Mouse (Mus musculus) cortical plate, adult 2 months (tissue): Measurements from ENCODE around the gene Prtn3. TPM values are rescaled to one million over a fixed set of nuclear protein-coding genes. Genes with fewer than 3 reads are reported as not detected.

Source experiments
- H3K27ac ChIP-seq: fragments of 200-500 bp; 2 replicates; pipeline ENCODE4 v1.5.1; 2012; ENCODE audit warnings: low read length, control low read depth, inconsistent platforms; ENCODE audit not compliant: insufficient read depth
- H3K4me1 ChIP-seq: fragments of 200-500 bp; 2 replicates; pipeline ENCODE4 v1.6.1; 2011; ENCODE audit warnings: low read length; ENCODE audit not compliant: control insufficient read depth, insufficient read depth
- H3K4me3 ChIP-seq: fragments of 200-500 bp; 2 replicates; pipeline ENCODE4 v1.5.1; 2011; ENCODE audit warnings: mild to moderate bottlenecking, low read length, control low read depth; ENCODE audit not compliant: insufficient read depth
- CTCF ChIP-seq: fragments of 200-500 bp; IDR thresholded peaks from 2 replicates; pipeline ENCODE4 v1.5.1; 2011; ENCODE audit warnings: mild to moderate bottlenecking, control low read depth, low read length; ENCODE audit not compliant: insufficient read depth; ENCODE audit errors: extremely low read depth
- POLR2A ChIP-seq: fragments of 200-500 bp; IDR thresholded peaks from 2 replicates; pipeline ENCODE4 v1.6.1; 2011; ENCODE audit warnings: mild to moderate bottlenecking, low read length, control low read depth; ENCODE audit not compliant: insufficient read depth; ENCODE audit errors: extremely low read depth
- polyA plus RNA-seq: library from polyadenylated mRNA; depleted of rRNA; stranded (reverse); fragments of >200 nt; gene quantifications from 2 replicates; pipeline ENCODE4 v1.2.3, GENCODE M21; 2012; rRNA removed

Gene Prtn3
- polyA plus RNA-seq, 1 experiment, result 4.3 TPM

DNA sequence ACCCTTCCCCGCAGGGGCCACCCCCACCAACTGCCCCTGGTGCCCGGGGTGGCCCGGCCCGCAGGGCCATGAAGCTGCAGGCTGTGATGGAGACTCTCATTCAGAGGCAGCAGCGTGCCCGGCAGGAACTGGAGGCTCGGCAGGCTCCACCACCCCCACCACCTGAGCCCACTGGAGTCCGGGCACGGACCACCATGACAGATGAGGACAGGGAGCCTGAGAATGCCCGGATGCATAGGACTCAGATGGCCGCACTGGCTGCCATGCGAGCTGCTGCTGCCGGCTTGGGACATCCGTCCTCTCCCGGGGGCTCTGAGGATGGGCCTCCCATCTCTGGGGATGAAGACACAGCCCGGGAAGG, 56.5 kb downstream of the Prtn3 start:
- Histone ChIP-seq H3K4me3 (no peak overlapping the region), H3K4me1 (no peaks in the 10 kb centered on the region), H3K27ac (no peak overlapping the region)
- TF ChIP-seq CTCF, result no peak
- TF ChIP-seq POLR2A, result no peak

DNA sequence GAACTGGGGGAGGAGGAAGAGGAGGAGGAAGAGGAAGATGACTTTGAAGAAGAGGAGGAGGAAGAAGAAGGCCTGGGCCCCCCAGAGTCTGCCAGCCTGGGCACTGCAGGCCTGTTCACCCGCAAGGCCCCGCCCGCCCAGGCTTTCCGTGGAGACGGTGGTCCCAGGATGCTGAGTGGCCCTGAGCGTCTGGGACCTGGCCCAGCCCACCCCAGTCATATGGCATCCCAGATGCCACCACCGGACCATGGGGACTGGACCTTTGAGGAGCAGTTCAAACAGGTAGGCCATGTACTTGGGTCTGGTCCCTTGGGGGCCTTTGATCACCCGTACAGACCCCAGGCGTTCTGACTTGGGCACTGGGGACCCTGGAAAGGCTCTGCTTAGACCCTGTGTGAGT, 57.5 kb downstream of the Prtn3 start:
- TF ChIP-seq CTCF (no peak), POLR2A (no peak)
- Histone ChIP-seq H3K4me3 (no peak overlapping the region), H3K4me1 (peaks cover 3% of the 10 kb centered on the region; the same call in 1 of the 2 replicates), H3K27ac (no peak overlapping the region)

DNA sequence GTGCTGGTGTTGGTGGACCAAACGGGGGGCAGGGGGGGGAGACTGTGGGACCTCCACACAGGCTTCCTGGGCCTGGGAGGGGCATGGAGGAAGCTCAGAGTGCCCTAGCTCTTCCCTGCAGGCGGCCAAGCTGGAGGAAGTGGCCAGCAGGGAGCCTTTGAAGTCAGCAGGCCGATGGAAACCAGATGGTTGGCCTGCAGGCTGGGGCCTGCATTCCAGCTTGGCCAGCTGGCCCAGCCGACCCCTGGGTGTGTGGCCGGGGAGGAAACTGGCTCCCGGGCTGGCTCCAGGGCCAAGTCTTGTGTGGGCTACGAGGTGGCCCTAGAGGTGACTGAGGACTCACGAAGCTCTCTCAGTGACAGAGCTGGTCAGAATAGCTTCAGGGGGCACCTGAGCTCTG, 58.5 kb downstream of the Prtn3 start:
- TF ChIP-seq POLR2A, result no peak
- TF ChIP-seq CTCF, result no peak
- Histone ChIP-seq H3K4me3 (no peak overlapping the region), H3K27ac (no peak overlapping the region), H3K4me1 (peaks cover 3% of the 10 kb centered on the region; the same call in 1 of the 2 replicates)

Other genes with a start within 250 kb of the Prtn3 start
- 56.2 and 65.5 TPM in 2 replicates for gene Shc2, start 236.6 kb upstream of the Prtn3 start, polyA plus RNA-seq
- gene Odf3l2, start 228.7 kb upstream of the Prtn3 start, polyA plus RNA-seq, result 0.15 and 0.17 TPM in 2 replicates
- gene Madcam1, start 209.9 kb upstream of the Prtn3 start, polyA plus RNA-seq, result not detected in 2 replicates
- gene Tpgs1, start 205.1 kb upstream of the Prtn3 start, polyA plus RNA-seq, result 87.5 and 88.2 TPM in 2 replicates
- 110 TPM in 2 replicates for gene Cdc34, start 192.3 kb upstream of the Prtn3 start, polyA plus RNA-seq
- gene Gzmm, start 185.5 kb upstream of the Prtn3 start, polyA plus RNA-seq, result 1.1 and 1.4 TPM in 2 replicates
- gene Bsg, start 170.0 kb upstream of the Prtn3 start, polyA plus RNA-seq, result 1,018 and 1,074 TPM in 2 replicates
- gene Hcn2, start 157.8 kb upstream of the Prtn3 start, polyA plus RNA-seq, result 123 and 128 TPM in 2 replicates
- 51.6 and 54.9 TPM in 2 replicates for gene Polrmt, start 127.9 kb upstream of the Prtn3 start, polyA plus RNA-seq
- gene Fgf22, start 119.4 kb upstream of the Prtn3 start, polyA plus RNA-seq, result 6.5 and 9.7 TPM in 2 replicates
- 157 TPM in 2 replicates for gene Rnf126, start 107.5 kb upstream of the Prtn3 start, polyA plus RNA-seq
- gene Fstl3, start 97.2 kb upstream of the Prtn3 start, polyA plus RNA-seq, result 5.7 and 5.9 TPM in 2 replicates
- gene Prss57, start 83.5 kb upstream of the Prtn3 start, polyA plus RNA-seq, result 1.4 and 2.1 TPM in 2 replicates
- gene Palm, start 80.9 kb upstream of the Prtn3 start, polyA plus RNA-seq, result 294 and 331 TPM in 2 replicates
- gene Misp, start 53.5 kb upstream of the Prtn3 start, polyA plus RNA-seq, result 0.13 and 0.21 TPM in 2 replicates
- gene Ptbp1, start 20.0 kb upstream of the Prtn3 start, polyA plus RNA-seq, result 53.3 and 54.1 TPM in 2 replicates
- 79.9 and 80.5 TPM in 2 replicates for gene Plppr3, start 158 bp downstream of the Prtn3 start, polyA plus RNA-seq
- gene Elane, start 11.8 kb downstream of the Prtn3 start, polyA plus RNA-seq, result not detected in 2 replicates
- 0.40 and 1.6 TPM in 2 replicates for gene Cfd, start 16.4 kb downstream of the Prtn3 start, polyA plus RNA-seq
- 64.8 and 68.2 TPM in 2 replicates for gene Med16, start 34.4 kb downstream of the Prtn3 start, polyA plus RNA-seq
- not detected in 2 replicates for gene Gm26602, start 36.4 kb downstream of the Prtn3 start, polyA plus RNA-seq
- 12.1 and 12.5 TPM in 2 replicates for gene Kiss1r, start 42.5 kb downstream of the Prtn3 start, polyA plus RNA-seq
- gene R3hdm4, start 46.7 kb downstream of the Prtn3 start, polyA plus RNA-seq, result 425 TPM in 2 replicates
- 3.1 and 3.2 TPM in 2 replicates for gene Arid3a, start 52.6 kb downstream of the Prtn3 start, polyA plus RNA-seq
- gene Wdr18, start 85.7 kb downstream of the Prtn3 start, polyA plus RNA-seq, result 60.9 and 63.2 TPM in 2 replicates
- 0.21 and 0.40 TPM in 2 replicates for gene Grin3b, start 96.2 kb downstream of the Prtn3 start, polyA plus RNA-seq
- 168 and 183 TPM in 2 replicates for gene Tmem259, start 109.9 kb downstream of the Prtn3 start, polyA plus RNA-seq
- gene Cnn2, start 114.1 kb downstream of the Prtn3 start, polyA plus RNA-seq, result 8.0 and 9.0 TPM in 2 replicates
- gene Abca7, start 122.0 kb downstream of the Prtn3 start, polyA plus RNA-seq, result 10.9 and 11.5 TPM in 2 replicates
- gene Arhgap45, start 142.2 kb downstream of the Prtn3 start, polyA plus RNA-seq, result 6.6 and 7.2 TPM in 2 replicates
- gene Polr2e, start 165.3 kb downstream of the Prtn3 start, polyA plus RNA-seq, result 236 and 245 TPM in 2 replicates
- 890 and 934 TPM in 2 replicates for gene Gpx4, start 172.7 kb downstream of the Prtn3 start, polyA plus RNA-seq
- gene Sbno2, start 231.1 kb downstream of the Prtn3 start, polyA plus RNA-seq, result 22.9 and 24.4 TPM in 2 replicates
- gene Stk11, start 241.3 kb downstream of the Prtn3 start, polyA plus RNA-seq, result 91.8 and 94.2 TPM in 2 replicates